Mouse (Mus musculus): ENCODE data around the gene Ptgs1.

DNA sequence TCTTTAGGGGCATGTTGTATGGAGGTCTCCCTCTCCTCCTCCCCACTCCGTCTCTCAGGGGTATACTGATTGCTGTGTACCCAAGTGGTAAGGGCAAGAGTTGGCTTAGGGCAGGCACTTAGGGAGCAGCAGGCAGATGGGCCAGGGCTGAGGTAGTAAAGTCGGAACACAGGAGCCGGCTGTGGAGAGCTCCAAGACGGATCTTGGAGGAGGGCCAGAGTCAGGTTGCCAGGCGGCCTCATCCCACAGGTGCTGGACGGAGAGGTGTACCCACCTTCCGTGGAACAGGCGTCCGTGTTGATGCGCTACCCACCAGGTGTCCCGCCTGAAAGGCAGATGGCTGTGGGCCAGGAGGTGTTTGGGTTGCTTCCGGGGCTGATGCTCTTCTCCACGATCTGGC, 12.3 kb downstream of the Ptgs1 start:
- TF ChIP-seq CTCF (IDR thresholded peaks at IDR 0.05; ENCODE audit: borderline replicate concordance, insufficient read depth, low read depth, low read length) (no peak), POLR2A (IDR thresholded peaks at IDR 0.05; ENCODE audit: borderline replicate concordance, insufficient read depth, low read length) (no peak)
